Comparison of ENCODE assay signal across 9 mouse cellular contexts in the genomic region with DNA sequence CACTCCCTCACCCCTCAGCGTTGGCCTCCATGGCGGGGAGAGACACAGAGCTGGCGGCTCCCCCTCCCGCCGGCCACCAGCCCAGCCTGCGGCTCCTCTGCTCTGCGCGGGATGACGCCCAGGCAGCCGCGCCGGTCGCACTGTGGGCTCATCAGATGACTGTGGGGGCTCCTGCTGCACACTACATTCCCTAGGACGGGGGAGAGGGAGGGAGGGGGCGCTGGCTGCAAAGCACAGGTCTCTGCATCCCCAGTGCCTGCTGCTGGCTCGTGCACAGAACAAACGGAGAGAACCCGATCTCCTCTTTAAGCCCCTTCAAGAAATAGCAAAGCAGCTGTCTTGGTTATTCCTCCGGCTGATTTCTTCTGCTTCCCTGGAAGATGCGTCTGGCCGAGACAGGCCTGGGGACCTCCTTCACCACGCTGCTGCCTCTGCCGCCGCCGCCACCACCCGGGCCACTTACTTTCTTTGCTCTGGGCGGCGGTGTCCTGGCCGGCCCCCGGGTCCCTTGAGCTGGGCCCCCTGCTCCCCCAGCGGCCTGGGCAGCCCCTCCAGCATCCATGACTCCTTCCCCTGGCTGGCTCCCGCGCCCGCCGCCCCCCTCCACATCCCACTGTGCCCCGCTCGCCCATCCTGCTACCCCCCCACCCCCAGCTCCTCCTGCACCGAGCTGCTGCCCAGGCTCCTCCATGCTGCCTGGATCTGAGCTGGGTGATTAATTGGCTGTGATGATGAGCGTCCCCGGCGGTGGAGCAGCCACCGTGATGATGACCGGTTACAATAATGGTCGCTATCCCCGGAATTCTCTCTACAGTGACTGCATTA.
A peak's percentile ranks its signal among the peaks of the same experiment; 100 is the strongest.
DNase-seq lines count a peak whose midpoint lies in the region; ATAC-seq and TF ChIP-seq lines count a peak whose summit lies in the region.
"Had no signal": no experiment of that assay in that cellular context is flagged by ENCODE, and none has a peak within 500 bp of the region (broad histone marks: within the 10 kb centered on the region; RNA-seq: fewer than 3 reads in every experiment).

No protein-coding gene starts in this region.

- intact Hi-C loops in left cerebral cortex, postnatal 36 days (cut with DNase I): loop anchor here (1.0 to 5.0 kb wide), 2 partner anchors 45 to 133 kb away; no protein-coding TSS in a partner anchor

- 0 out of 2 replicates have a peak overlapping the region, but pooled peaks have one; percentile 10 for H3K9ac ChIP-seq in heart, postnatal 0 days (replicated peaks; ENCODE audit: low read depth, low read length)
- peak overlapping the region; percentile 87 for H3K9ac ChIP-seq in neural tube, embryonic 13.5 days
- H3K9ac ChIP-seq: liver, embryonic 14.5 days had no signal

- no peaks in the 10 kb centered on the region for H3K36me3 ChIP-seq in embryonic facial prominence, embryonic 10.5 days (replicated peaks)
- H3K36me3 ChIP-seq in heart, postnatal 0 days (replicated peaks; ENCODE audit: control insufficient read depth, insufficient read depth, low read length): no peaks in the 10 kb centered on the region
- H3K36me3 ChIP-seq in neural tube, embryonic 13.5 days: no peaks in the 10 kb centered on the region

- no peaks in the 10 kb centered on the region for H3K9me3 ChIP-seq in embryonic facial prominence, embryonic 10.5 days
- no peaks in the 10 kb centered on the region for H3K9me3 ChIP-seq in heart, postnatal 0 days (replicated peaks; ENCODE audit: control insufficient read depth, low read length)
- no peaks in the 10 kb centered on the region for H3K9me3 ChIP-seq in neural tube, embryonic 13.5 days

- H3K4me2 ChIP-seq in heart, postnatal 0 days (ENCODE audit: low read depth, low read length): peak overlapping the region; percentile 49
- peak overlapping the region; percentile 88 for H3K4me2 ChIP-seq in neural tube, embryonic 13.5 days

- H3K27ac ChIP-seq in embryonic facial prominence, embryonic 10.5 days (replicated peaks): peak overlapping the region; percentile 89
- no peak overlapping the region for H3K27ac ChIP-seq in heart, postnatal 0 days (ENCODE audit: low read depth)
- H3K27ac ChIP-seq in neural tube, embryonic 13.5 days (replicated peaks): peak overlapping the region; percentile 98
- H3K27ac ChIP-seq: liver, embryonic 14.5 days had no signal

- WGBS in embryonic facial prominence, embryonic 10.5 days: under 1% methylated on average over 45 of the region's 45 CpGs
- 2% methylated on average over 44 of the region's 45 CpGs for WGBS in heart, postnatal 0 days
- under 1% methylated on average over 43 of the region's 45 CpGs for WGBS in neural tube, embryonic 13.5 days
- WGBS in lung, adult 2 months: 8% methylated on average over 45 of the region's 45 CpGs

- TF ChIP-seq EP300 in heart, postnatal 0 days (IDR thresholded peaks at IDR 0.05; ENCODE audit: low read depth): no peak

- H3K4me3 ChIP-seq in embryonic facial prominence, embryonic 10.5 days: peak overlapping the region; percentile 74
- H3K4me3 ChIP-seq in heart, postnatal 0 days (ENCODE audit: low read depth, low read length): peak overlapping the region; percentile 21
- H3K4me3 ChIP-seq in neural tube, embryonic 13.5 days: peak overlapping the region; percentile 58
- no peak overlapping the region for H3K4me3 ChIP-seq in lung, adult 2 months (replicated peaks; ENCODE audit: extremely low read depth, low read depth, low read length)

- no peak for ATAC-seq in heart, postnatal 0 days (ENCODE audit: insufficient read depth, low read depth)
- peak; percentile 88 for ATAC-seq in neural tube, embryonic 13.5 days (ENCODE audit: low read depth)

- H3K4me1 ChIP-seq in embryonic facial prominence, embryonic 10.5 days: peaks cover 29% of the 10 kb centered on the region
- H3K4me1 ChIP-seq in heart, postnatal 0 days (ENCODE audit: control insufficient read depth, insufficient read depth): no peaks in the 10 kb centered on the region
- peaks cover 68% of the 10 kb centered on the region for H3K4me1 ChIP-seq in neural tube, embryonic 13.5 days (replicated peaks)
- H3K4me1 ChIP-seq in lung, adult 2 months (ENCODE audit: control insufficient read depth, insufficient read depth, low read length): no peaks in the 10 kb centered on the region

- TF ChIP-seq CTCF in heart, postnatal 0 days (IDR thresholded peaks at IDR 0.05; ENCODE audit: low read depth): no peak
- no peak for TF ChIP-seq CTCF in lung, adult 2 months (IDR thresholded peaks at IDR 0.05; ENCODE audit: insufficient read depth, low read length)

- DNase-seq in kidney, postnatal 10 days: peak; percentile 17
- DNase-seq in kidney, adult 9 months: no peak
- DNase-seq in embryonic facial prominence, embryonic 10.5 days (ENCODE audit: low spot score): peak; percentile 80
- no peak for DNase-seq in heart, postnatal 0 days (ENCODE audit: low spot score)
- peak; percentile 72 to 85 for DNase-seq in left cerebral cortex, postnatal 36 days (ENCODE audit: low spot score in 2 of 2)
- no peak for DNase-seq in adipocyte (ENCODE audit: low spot score)
- no peak for DNase-seq in lung, adult 2 months

- no peak for TF ChIP-seq POLR2A in lung, adult 2 months (IDR thresholded peaks at IDR 0.05; ENCODE audit: borderline replicate concordance, extremely low read depth, low read depth, low read length)

- H3K27me3 ChIP-seq in embryonic facial prominence, embryonic 10.5 days (replicated peaks; ENCODE audit: low read depth, poor library complexity, severe bottlenecking): peaks cover 11% of the 10 kb centered on the region; the same call in 1 of the 2 replicates
- H3K27me3 ChIP-seq in heart, postnatal 0 days (ENCODE audit: control insufficient read depth, insufficient read depth, low read length): peaks cover 30% of the 10 kb centered on the region
- H3K27me3 ChIP-seq in neural tube, embryonic 13.5 days: 0 out of 2 replicates have a peak, but pooled peaks cover 3% of the 10 kb centered on the region

Comparison
In these comparisons a context has a peak if more than half of its experiments do, and no peak if none do; other contexts are left out.
1. DNase-seq: peak in kidney, postnatal 10 days (single experiment), embryonic facial prominence, embryonic 10.5 days (single experiment) and left cerebral cortex, postnatal 36 days (2 of 2); none in kidney, adult 9 months (single experiment), heart, postnatal 0 days (single experiment), adipocyte (single experiment) and lung, adult 2 months (single experiment).